Mouse (Mus musculus): Measurements from ENCODE around the gene Lsm3. TPM values are rescaled to one million over a fixed set of nuclear protein-coding genes. Genes with fewer than 3 reads are reported as not detected.

Lsm3 gene
- polyA plus RNA-seq, 1 experiment from 2014 or later: 233 TPM

- Histone ChIP-seq H3K36me3 (ENCODE audit: control insufficient read depth, insufficient read depth, low read length) (peaks cover 23% of the 10 kb centered on the region), H3K4me1 (ENCODE audit: control insufficient read depth, insufficient read depth, low read length) (peaks cover 19% of the 10 kb centered on the region), H3K4me3 (ENCODE audit: low read length) (no peak overlapping the region), H3K4me2 (ENCODE audit: low read depth, low read length) (no peak overlapping the region), H3K9ac (ENCODE audit: low read depth, low read length) (no peak overlapping the region), H3K27me3 (replicated peaks; ENCODE audit: control insufficient read depth, insufficient read depth, low read length) (no peaks in the 10 kb centered on the region), H3K9me3 (ENCODE audit: control insufficient read depth, low read length) (no peaks in the 10 kb centered on the region), H3K27ac (ENCODE audit: low read length) (no peak overlapping the region)
- 88% methylated on average over 2 of the region's 2 CpGs for WGBS
- no peak for ATAC-seq
Measured at GRCm38 (mm10) chr6:91476541-91476940, 39.2 kb upstream of the Lsm3 start.

- Histone ChIP-seq H3K27ac (ENCODE audit: low read length) (no peak overlapping the region), H3K36me3 (ENCODE audit: control insufficient read depth, insufficient read depth, low read length) (peaks cover 34% of the 10 kb centered on the region), H3K9me3 (ENCODE audit: control insufficient read depth, low read length) (no peaks in the 10 kb centered on the region), H3K27me3 (replicated peaks; ENCODE audit: control insufficient read depth, insufficient read depth, low read length) (no peaks in the 10 kb centered on the region), H3K4me2 (ENCODE audit: low read depth, low read length) (no peak overlapping the region), H3K4me1 (ENCODE audit: control insufficient read depth, insufficient read depth, low read length) (no peaks in the 10 kb centered on the region), H3K9ac (ENCODE audit: low read depth, low read length) (no peak overlapping the region), H3K4me3 (ENCODE audit: low read length) (no peak overlapping the region)
- ATAC-seq: no peak
- 96% methylated on average over 2 of the region's 2 CpGs for WGBS
Measured at GRCm38 (mm10) chr6:91483371-91483770, 32.4 kb upstream of the Lsm3 start.

- no peak for ATAC-seq
- Histone ChIP-seq H3K27ac (ENCODE audit: low read length) (no peak overlapping the region), H3K4me2 (ENCODE audit: low read depth, low read length) (no peak overlapping the region), H3K27me3 (replicated peaks; ENCODE audit: control insufficient read depth, insufficient read depth, low read length) (no peaks in the 10 kb centered on the region), H3K4me3 (ENCODE audit: low read length) (no peak overlapping the region), H3K36me3 (ENCODE audit: control insufficient read depth, insufficient read depth, low read length) (peaks cover 14% of the 10 kb centered on the region), H3K9me3 (ENCODE audit: control insufficient read depth, low read length) (no peaks in the 10 kb centered on the region), H3K4me1 (ENCODE audit: control insufficient read depth, insufficient read depth, low read length) (no peaks in the 10 kb centered on the region), H3K9ac (ENCODE audit: low read depth, low read length) (no peak overlapping the region)
- WGBS: 91% methylated on average over 15 of the region's 15 CpGs
Measured at GRCm38 (mm10) chr6:91486736-91487453, 28.8 kb upstream of the Lsm3 start.

- no peak overlapping the region for H3K27ac ChIP-seq (ENCODE audit: low read length)
- H3K9me3 ChIP-seq (ENCODE audit: control insufficient read depth, low read length): no peaks in the 10 kb centered on the region
- peaks cover 14% of the 10 kb centered on the region for H3K36me3 ChIP-seq (ENCODE audit: control insufficient read depth, insufficient read depth, low read length)
Measured at GRCm38 (mm10) chr6:91488496-91489212, 27.1 kb upstream of the Lsm3 start.

GRCm38 (mm10) chr6:91489872-91490271 lies 25.9 kb upstream of the Lsm3 start:
- WGBS: 80% methylated on average over 10 of the region's 10 CpGs
- Histone ChIP-seq H3K9ac (ENCODE audit: low read depth, low read length) (no peak overlapping the region), H3K36me3 (ENCODE audit: control insufficient read depth, insufficient read depth, low read length) (peaks cover 9% of the 10 kb centered on the region), H3K4me3 (ENCODE audit: low read length) (no peak overlapping the region), H3K4me1 (ENCODE audit: control insufficient read depth, insufficient read depth, low read length) (no peaks in the 10 kb centered on the region), H3K9me3 (ENCODE audit: control insufficient read depth, low read length) (no peaks in the 10 kb centered on the region), H3K27ac (ENCODE audit: low read length) (no peak overlapping the region), H3K4me2 (ENCODE audit: low read depth, low read length) (no peak overlapping the region), H3K27me3 (replicated peaks; ENCODE audit: control insufficient read depth, insufficient read depth, low read length) (no peaks in the 10 kb centered on the region)
- no peak for ATAC-seq

More at GRCm38 (mm10) chr6:91488496-91489212, 27.1 kb upstream of the Lsm3 start:
- Histone ChIP-seq H3K27me3 (replicated peaks; ENCODE audit: control insufficient read depth, insufficient read depth, low read length) (no peaks in the 10 kb centered on the region), H3K4me1 (ENCODE audit: control insufficient read depth, insufficient read depth, low read length) (no peaks in the 10 kb centered on the region), H3K4me2 (ENCODE audit: low read depth, low read length) (no peak overlapping the region), H3K9ac (ENCODE audit: low read depth, low read length) (no peak overlapping the region), H3K4me3 (ENCODE audit: low read length) (no peak overlapping the region)
- 76% methylated on average over 9 of the region's 9 CpGs for WGBS
- ATAC-seq: peak; percentile 57

GRCm38 (mm10) chr6:91491004-91491403 lies 24.7 kb upstream of the Lsm3 start:
- Histone ChIP-seq H3K27ac (ENCODE audit: low read length) (no peak overlapping the region), H3K4me3 (ENCODE audit: low read length) (no peak overlapping the region), H3K4me2 (ENCODE audit: low read depth, low read length) (no peak overlapping the region), H3K9ac (ENCODE audit: low read depth, low read length) (no peak overlapping the region), H3K36me3 (ENCODE audit: control insufficient read depth, insufficient read depth, low read length) (peaks cover 8% of the 10 kb centered on the region), H3K4me1 (ENCODE audit: control insufficient read depth, insufficient read depth, low read length) (no peaks in the 10 kb centered on the region), H3K27me3 (replicated peaks; ENCODE audit: control insufficient read depth, insufficient read depth, low read length) (no peaks in the 10 kb centered on the region), H3K9me3 (ENCODE audit: control insufficient read depth, low read length) (no peaks in the 10 kb centered on the region)
- ATAC-seq: no peak
- WGBS: 64% methylated on average over 6 of the region's 6 CpGs

GRCm38 (mm10) chr6:91493053-91493452 lies 22.7 kb upstream of the Lsm3 start:
- H3K27me3 ChIP-seq (replicated peaks; ENCODE audit: control insufficient read depth, insufficient read depth, low read length): no peaks in the 10 kb centered on the region
- no peak overlapping the region for H3K27ac ChIP-seq (ENCODE audit: low read length)
- WGBS: 77% methylated on average over 10 of the region's 10 CpGs
- H3K4me2 ChIP-seq (ENCODE audit: low read depth, low read length): no peak overlapping the region
- H3K4me3 ChIP-seq (ENCODE audit: low read length): no peak overlapping the region
- H3K9ac ChIP-seq (ENCODE audit: low read depth, low read length): no peak overlapping the region
- peaks cover 6% of the 10 kb centered on the region for H3K36me3 ChIP-seq (ENCODE audit: control insufficient read depth, insufficient read depth, low read length)
- ATAC-seq: no peak
- no peaks in the 10 kb centered on the region for H3K9me3 ChIP-seq (ENCODE audit: control insufficient read depth, low read length)
- H3K4me1 ChIP-seq (ENCODE audit: control insufficient read depth, insufficient read depth, low read length): no peaks in the 10 kb centered on the region

GRCm38 (mm10) chr6:91494526-91494925 lies 21.2 kb upstream of the Lsm3 start:
- Histone ChIP-seq H3K4me2 (ENCODE audit: low read depth, low read length) (no peak overlapping the region), H3K4me1 (ENCODE audit: control insufficient read depth, insufficient read depth, low read length) (no peaks in the 10 kb centered on the region), H3K36me3 (ENCODE audit: control insufficient read depth, insufficient read depth, low read length) (peaks cover 10% of the 10 kb centered on the region), H3K27ac (ENCODE audit: low read length) (no peak overlapping the region), H3K4me3 (ENCODE audit: low read length) (no peak overlapping the region), H3K9me3 (ENCODE audit: control insufficient read depth, low read length) (no peaks in the 10 kb centered on the region), H3K27me3 (replicated peaks; ENCODE audit: control insufficient read depth, insufficient read depth, low read length) (no peaks in the 10 kb centered on the region), H3K9ac (ENCODE audit: low read depth, low read length) (no peak overlapping the region)
- 80% methylated on average over 8 of the region's 8 CpGs for WGBS
- no peak for ATAC-seq

GRCm38 (mm10) chr6:91503302-91503701 lies 12.4 kb upstream of the Lsm3 start:
- Histone ChIP-seq H3K4me2 (ENCODE audit: low read depth, low read length) (no peak overlapping the region), H3K4me1 (ENCODE audit: control insufficient read depth, insufficient read depth, low read length) (no peaks in the 10 kb centered on the region), H3K27ac (ENCODE audit: low read length) (no peak overlapping the region), H3K4me3 (ENCODE audit: low read length) (no peak overlapping the region), H3K9me3 (ENCODE audit: control insufficient read depth, low read length) (no peaks in the 10 kb centered on the region), H3K36me3 (ENCODE audit: control insufficient read depth, insufficient read depth, low read length) (peaks cover 28% of the 10 kb centered on the region), H3K9ac (ENCODE audit: low read depth, low read length) (no peak overlapping the region), H3K27me3 (replicated peaks; ENCODE audit: control insufficient read depth, insufficient read depth, low read length) (no peaks in the 10 kb centered on the region)
- WGBS: 83% methylated on average over 1 of the region's 1 CpGs
- no peak for ATAC-seq
